ENCODE assay signal across 28 mouse cellular contexts in the genomic region with DNA sequence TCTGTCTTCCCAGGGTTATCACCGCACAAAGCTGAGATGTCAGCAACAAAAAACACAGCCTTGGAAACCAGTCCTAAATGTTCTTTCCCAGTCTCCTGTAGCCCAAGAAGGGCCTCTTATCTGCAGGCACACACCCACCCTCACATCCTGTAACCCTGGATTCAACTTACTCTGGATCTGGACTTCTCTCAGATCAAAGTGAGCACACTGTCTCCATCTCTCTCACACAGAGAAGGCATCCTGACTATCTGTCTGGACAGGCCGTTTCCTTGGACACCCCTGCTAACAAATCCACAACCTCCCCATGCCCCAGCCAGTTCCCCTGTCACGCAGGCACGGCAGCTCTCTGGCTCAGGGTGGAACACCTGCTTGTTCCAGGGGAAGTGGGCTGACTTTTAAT. TPM values are rescaled to one million over a fixed set of nuclear protein-coding genes. Genes with fewer than 3 reads are reported as not detected.
DNase-seq lines count a peak whose midpoint lies in the region; ATAC-seq and TF ChIP-seq lines count a peak whose summit lies in the region.
"Had no signal": no experiment of that assay in that cellular context is flagged by ENCODE, and none has a peak within 500 bp of the region (broad histone marks: within the 10 kb centered on the region; RNA-seq: fewer than 3 reads in every experiment).

No protein-coding gene starts in this region.

- H3K27me3 ChIP-seq in heart, embryonic 14.5 days (ENCODE audit: control insufficient read depth, insufficient read depth, low read length): no peaks in the 10 kb centered on the region
- no peaks in the 10 kb centered on the region for H3K27me3 ChIP-seq in G1E (ENCODE audit: insufficient read depth, low read length)
- H3K27me3 ChIP-seq in liver, postnatal 0 days (ENCODE audit: insufficient read depth, low read length): no peaks in the 10 kb centered on the region
- H3K27me3 ChIP-seq in forebrain, postnatal 0 days (ENCODE audit: insufficient read depth, low read length): no peaks in the 10 kb centered on the region
- H3K27me3 ChIP-seq: heart, embryonic 13.5 days; limb, embryonic 15.5 days; lung, embryonic 15.5 days; neural tube, embryonic 13.5 days had no signal

- WGBS in heart, embryonic 14.5 days: 23% methylated on average over 4 of the region's 4 CpGs
- 34% methylated on average over 4 of the region's 4 CpGs for WGBS in liver, postnatal 0 days (ENCODE audit: insufficient replicate concordance)
- 86% methylated on average over 4 of the region's 4 CpGs for WGBS in forebrain, postnatal 0 days

- DNase-seq in heart, adult 9 months (ENCODE audit: low spot score in 2 of 2): no peak
- DNase-seq in G1E (ENCODE audit: low spot score): no peak
- no peak for DNase-seq in liver, postnatal 0 days
- DNase-seq in yolk sac, embryonic 10.5 days (ENCODE audit: low spot score): no peak
- no peak for DNase-seq in forebrain, postnatal 0 days
- DNase-seq: adrenal gland, postnatal 14 days; cerebellum, adult 8-10 months; gastrocnemius, postnatal 14 days; kidney, adult 18-20 months; kidney, postnatal 10 days; left cerebral cortex, postnatal 4 days; lung, postnatal 36 days; retina, postnatal 1 day; right cerebral cortex, postnatal 25 days; spleen, adult 18-20 months had no signal

- ATAC-seq in heart, embryonic 14.5 days (ENCODE audit: insufficient number of reproducible peaks, insufficient read depth, low FRiP score, low read depth): peak; percentile 42
- ATAC-seq in G1E (ENCODE audit: extremely low read depth, insufficient number of reproducible peaks, low FRiP score, poor library complexity, severe bottlenecking): peak; percentile 47
- ATAC-seq in common myeloid progenitor, adult 5-6 weeks (replicated peaks; ENCODE audit: low read depth, poor library complexity, severe bottlenecking): peak; percentile 61
- ATAC-seq in liver, postnatal 0 days: peak; percentile 72
- no peak for ATAC-seq in forebrain, postnatal 0 days
- ATAC-seq: forebrain, embryonic 16.5 days; inflammation-experienced regulatory T-cells, adult 6 months; midbrain, embryonic 16.5 days had no signal

- no peaks in the 10 kb centered on the region for H3K36me3 ChIP-seq in heart, embryonic 14.5 days (ENCODE audit: control insufficient read depth, insufficient read depth, low read length)
- H3K36me3 ChIP-seq in G1E (replicated peaks): peaks cover 60% of the 10 kb centered on the region
- no peaks in the 10 kb centered on the region for H3K36me3 ChIP-seq in liver, postnatal 0 days (replicated peaks; ENCODE audit: insufficient read depth, low read length)
- H3K36me3 ChIP-seq in forebrain, postnatal 0 days (ENCODE audit: insufficient read depth): no peaks in the 10 kb centered on the region
- H3K36me3 ChIP-seq: embryonic facial prominence, embryonic 10.5 days; heart, embryonic 13.5 days; limb, embryonic 15.5 days; lung, embryonic 15.5 days; midbrain, embryonic 10.5 days; neural tube, embryonic 13.5 days had no signal

- H3K4me1 ChIP-seq in heart, embryonic 14.5 days (ENCODE audit: control insufficient read depth in 2 of 2, insufficient read depth in 2 of 2, low read length in 2 of 2): peaks cover 4 to 5% of the 10 kb centered on the region in 2 experiments; a peak in 1 of 4 replicates
- H3K4me1 ChIP-seq in G1E (ENCODE audit: insufficient read depth, low read depth, low read length): peaks cover 85% of the 10 kb centered on the region
- peaks cover 7% of the 10 kb centered on the region for H3K4me1 ChIP-seq in liver, postnatal 0 days (ENCODE audit: insufficient read depth)
- H3K4me1 ChIP-seq in forebrain, postnatal 0 days (ENCODE audit: insufficient read depth): no peaks in the 10 kb centered on the region
- H3K4me1 ChIP-seq: embryonic facial prominence, embryonic 10.5 days; limb, embryonic 15.5 days; lung, embryonic 15.5 days; midbrain, embryonic 10.5 days; neural tube, embryonic 13.5 days had no signal

- no peak for TF ChIP-seq CTCF in G1E (IDR thresholded peaks at IDR 0.05; ENCODE audit: low read depth, low read length)
- no peak for TF ChIP-seq CTCF in liver, postnatal 0 days (IDR thresholded peaks at IDR 0.05; ENCODE audit: low read depth)
- no peak for TF ChIP-seq CTCF in forebrain, postnatal 0 days (IDR thresholded peaks at IDR 0.05; ENCODE audit: low read depth)

- H3K9me3 ChIP-seq in heart, embryonic 14.5 days (ENCODE audit: control insufficient read depth, low read length): no peaks in the 10 kb centered on the region
- no peaks in the 10 kb centered on the region for H3K9me3 ChIP-seq in G1E (replicated peaks)
- H3K9me3 ChIP-seq in liver, postnatal 0 days (ENCODE audit: low read length): no peaks in the 10 kb centered on the region
- no peaks in the 10 kb centered on the region for H3K9me3 ChIP-seq in forebrain, postnatal 0 days (ENCODE audit: low read length)
- H3K9me3 ChIP-seq: embryonic facial prominence, embryonic 10.5 days; heart, embryonic 13.5 days; limb, embryonic 15.5 days; lung, embryonic 15.5 days; midbrain, embryonic 10.5 days; neural tube, embryonic 13.5 days had no signal

- no peak overlapping the region for H3K4me3 ChIP-seq in heart, embryonic 14.5 days (ENCODE audit: control insufficient read depth in 1 of 2, insufficient read depth in 1 of 2, low read depth in 1 of 2, low read length in 2 of 2)
- H3K4me3 ChIP-seq in G1E (ENCODE audit: low read depth, low read length): no peak overlapping the region; the same call in 1 of the 2 replicates
- H3K4me3 ChIP-seq in liver, postnatal 0 days (ENCODE audit: low read depth, low read length): no peak overlapping the region
- H3K4me3 ChIP-seq in forebrain, postnatal 0 days (ENCODE audit: low read depth, low read length): no peak overlapping the region
- H3K4me3 ChIP-seq: embryonic facial prominence, embryonic 10.5 days; heart, embryonic 13.5 days; limb, embryonic 15.5 days; lung, embryonic 15.5 days; midbrain, embryonic 10.5 days; myocyte; neural tube, embryonic 13.5 days had no signal

- no peak overlapping the region for H3K27ac ChIP-seq in heart, embryonic 14.5 days (replicated peaks in 1 of 2; ENCODE audit: control insufficient read depth in 1 of 2, insufficient read depth in 1 of 2, low read depth in 2 of 2, low read length in 2 of 2)
- H3K27ac ChIP-seq in liver, postnatal 0 days (ENCODE audit: low read depth): no peak overlapping the region
- no peak overlapping the region for H3K27ac ChIP-seq in forebrain, postnatal 0 days (ENCODE audit: low read depth, low read length)
- H3K27ac ChIP-seq: embryonic facial prominence, embryonic 10.5 days; heart, embryonic 13.5 days; hindbrain, embryonic 14.5 days; limb, embryonic 15.5 days; lung, embryonic 15.5 days; midbrain, embryonic 10.5 days; neural tube, embryonic 13.5 days had no signal

- TF ChIP-seq EP300 in liver, postnatal 0 days (IDR thresholded peaks at IDR 0.05; ENCODE audit: low read depth): 0 out of 2 replicates have a peak, but pooled peaks have one; percentile 38

- no peak overlapping the region for H3K9ac ChIP-seq in heart, embryonic 14.5 days (ENCODE audit: low read length)
- H3K9ac ChIP-seq in liver, postnatal 0 days (replicated peaks): no peak overlapping the region
- no peak overlapping the region for H3K9ac ChIP-seq in forebrain, postnatal 0 days
- H3K9ac ChIP-seq: heart, embryonic 13.5 days; hindbrain, embryonic 14.5 days; limb, embryonic 15.5 days; lung, embryonic 15.5 days; neural tube, embryonic 13.5 days had no signal

- no peak overlapping the region for H3K4me2 ChIP-seq in heart, embryonic 14.5 days (ENCODE audit: low read length)
- H3K4me2 ChIP-seq in liver, postnatal 0 days (ENCODE audit: low read depth, low read length): no peak overlapping the region
- H3K4me2 ChIP-seq in forebrain, postnatal 0 days (ENCODE audit: low read depth): no peak overlapping the region
- H3K4me2 ChIP-seq: heart, embryonic 13.5 days; hindbrain, embryonic 14.5 days; limb, embryonic 15.5 days; lung, embryonic 15.5 days; neural tube, embryonic 13.5 days had no signal

RNA-seq across cellular contexts. Expression of gene Mapkapk3, which starts 17.4 kb away (rescaled TPM):
- polyA plus RNA-seq in heart, embryonic 14.5 days (2014; fragmentation: Nextera tagmentation; extraction: Ambion mirVana): 6.4 and 6.5 TPM in 2 replicates
- total RNA-seq in G1E (2014; fragmentation: Nextera tagmentation): 41.5 and 66.3 TPM in 2 replicates
- total RNA-seq in G1E (2017): 99.8 and 115 TPM in 2 replicates
- 60.1 and 72.6 TPM in 2 replicates for polyA plus RNA-seq in G1E (2012)
- 61.4 and 71.9 TPM in 2 replicates for total RNA-seq in common myeloid progenitor, adult 5-6 weeks (2017)
- polyA plus RNA-seq in liver, postnatal 0 days (2015; fragmentation: Nextera tagmentation; extraction: Ambion mirVana): 7.8 and 8.3 TPM in 2 replicates
- 1.5 and 1.6 TPM in 2 replicates for total RNA-seq in forebrain, postnatal 0 days (2014; rRNA removed)
- polyA plus RNA-seq in forebrain, postnatal 0 days (2015; fragmentation: Nextera tagmentation; extraction: Ambion mirVana): 1.2 and 1.5 TPM in 2 replicates

RNA-seq across cellular contexts. Expression of gene Cish, which starts 23.5 kb away (rescaled TPM):
- polyA plus RNA-seq in heart, embryonic 14.5 days (2014; fragmentation: Nextera tagmentation; extraction: Ambion mirVana): 14.7 and 14.9 TPM in 2 replicates
- total RNA-seq in G1E (2014; fragmentation: Nextera tagmentation) (106 TPM in 2 replicates), G1E (2017) (22.1 and 24.7 TPM in 2 replicates)
- polyA plus RNA-seq in G1E (2012): 151 and 158 TPM in 2 replicates
- 0.27 and 0.39 TPM in 2 replicates for total RNA-seq in common myeloid progenitor, adult 5-6 weeks (2017)
- 17.1 and 21.9 TPM in 2 replicates for polyA plus RNA-seq in liver, postnatal 0 days (2015; fragmentation: Nextera tagmentation; extraction: Ambion mirVana)
- total RNA-seq in forebrain, postnatal 0 days (2014; rRNA removed): 2.7 and 4.0 TPM in 2 replicates
- polyA plus RNA-seq in forebrain, postnatal 0 days (2015; fragmentation: Nextera tagmentation; extraction: Ambion mirVana): 11.2 and 12.2 TPM in 2 replicates

RNA-seq across cellular contexts. Expression of gene Dock3, which starts 40.6 kb away (rescaled TPM):
- 0.15 and 0.42 TPM in 2 replicates for polyA plus RNA-seq in heart, embryonic 14.5 days (2014; fragmentation: Nextera tagmentation; extraction: Ambion mirVana)
- not detected in 2 replicates for total RNA-seq in G1E (2014; fragmentation: Nextera tagmentation)
- total RNA-seq in G1E (2017): 0.33 and 0.46 TPM in 2 replicates
- not detected in 2 replicates for polyA plus RNA-seq in G1E (2012)
- total RNA-seq in common myeloid progenitor, adult 5-6 weeks (2017): 0.23 and 1.6 TPM in 2 replicates
- polyA plus RNA-seq in liver, postnatal 0 days (2015; fragmentation: Nextera tagmentation; extraction: Ambion mirVana): 0.02 TPM in 1 of 2 replicates, not detected in the other
- 53.7 and 57.0 TPM in 2 replicates for total RNA-seq in forebrain, postnatal 0 days (2014; rRNA removed)
- 13.8 and 21.3 TPM in 2 replicates for polyA plus RNA-seq in forebrain, postnatal 0 days (2015; fragmentation: Nextera tagmentation; extraction: Ambion mirVana)
- total RNA-seq: gastrocnemius, postnatal 14 days had no signal
- polyA plus RNA-seq: inflammation-experienced regulatory T-cells, adult 6 months had no signal

Comparison
In these comparisons a context has a peak if more than half of its experiments do, and no peak if none do; other contexts are left out.
1. RNA of gene Dock3, which starts 40.6 kb away (polyA plus RNA-seq): 13.8 to 21.3 TPM in forebrain, postnatal 0 days; 0.15 to 0.42 TPM in heart, embryonic 14.5 days, 0.02 TPM in liver, postnatal 0 days and not detected in G1E; every median in the first group is over 10 times any median in the second.